Mouse (Mus musculus) limb, embryonic 14.5 days (tissue): ENCODE measurements around the gene Gm20388. TPM values are rescaled to one million over a fixed set of nuclear protein-coding genes. Genes with fewer than 3 reads are reported as not detected.

ENCODE experiments used
- ATAC-seq: fragments of 200-750 bp; cut with Nextera tagmentation; 2 replicates; pipeline ENCODE4 v1.8.0; 2017; ENCODE audit warnings: low read depth, moderate number of reproducible peaks, moderate TSS enrichment; ENCODE audit not compliant: low FRiP score
- DNase-seq: peaks from one replicate; pipeline ENCODE4 v3.0.0-alpha.2; 2015; ENCODE audit warnings: low spot score
- H3K27ac ChIP-seq: fragments of 300-500 bp; sonication (generic); replicated peaks from 2 replicates; pipeline ENCODE4 v1.5.1; 2014; ENCODE audit warnings: low read depth, mild to moderate bottlenecking, low read length, moderate library complexity, mixed read lengths
- H3K27me3 ChIP-seq: fragments of 300-500 bp; sonication (generic); 2 replicates; pipeline ENCODE4 v1.6.1; 2014; ENCODE audit warnings: low read length, mixed read lengths; ENCODE audit not compliant: control insufficient read depth, insufficient read depth
- H3K36me3 ChIP-seq: fragments of 300-500 bp; sonication (generic); 2 replicates; pipeline ENCODE4 v1.6.1; 2014; ENCODE audit warnings: mild to moderate bottlenecking, low read length, moderate library complexity, mixed read lengths; ENCODE audit not compliant: control insufficient read depth, insufficient read depth
- H3K4me1 ChIP-seq: fragments of 300-500 bp; sonication (generic); 2 replicates; pipeline ENCODE4 v1.6.1; 2014; ENCODE audit warnings: antibody characterized with exemption, low read length, mixed read lengths; ENCODE audit not compliant: control insufficient read depth, insufficient read depth
- H3K4me2 ChIP-seq: fragments of 300-500 bp; sonication (generic); replicated peaks from 2 replicates; pipeline ENCODE4 v1.6.1; 2014; ENCODE audit warnings: low read depth, mild to moderate bottlenecking, low read length, moderate library complexity; ENCODE audit not compliant: severe bottlenecking
- H3K4me3 ChIP-seq: fragments of 300-500 bp; sonication (generic); replicated peaks from 2 replicates; pipeline ENCODE4 v1.5.1; 2014; ENCODE audit warnings: low read length
- H3K9ac ChIP-seq: fragments of 300-500 bp; sonication (generic); 2 replicates; pipeline ENCODE4 v1.6.1; 2014; ENCODE audit warnings: mild to moderate bottlenecking, low read depth, low read length, moderate library complexity; ENCODE audit not compliant: severe bottlenecking
- H3K9me3 ChIP-seq: fragments of 300-500 bp; sonication (generic); 2 replicates; pipeline ENCODE4 v1.6.1; 2016; ENCODE audit warnings: low read length; ENCODE audit not compliant: control insufficient read depth
- POLR2A ChIP-seq: fragments of 200-500 bp; IDR thresholded peaks from 2 replicates; pipeline ENCODE4 v1.8.0; 2012; ENCODE audit warnings: inconsistent platforms, mild to moderate bottlenecking, moderate library complexity, borderline replicate concordance; ENCODE audit not compliant: insufficient read depth, insufficient read length; ENCODE audit errors: extremely low read depth
- WGBS: fragments of 180-500 bp; shearing (Covaris S2); extraction: QIAGEN DNeasy Blood & Tissue Kit; methylation state at CpG from one replicate; pipeline ENCODE4 v1.1.7; 2014; 5-methylcytosine and 5-hydroxymethylcytosine counted together
- polyA plus RNA-seq, 2 experiments: library from polyadenylated mRNA; depleted of rRNA in 1 of 2; stranded (reverse) in 1 of 2; unstranded in 1 of 2; fragments of >200 nt; fragmentation: Nextera tagmentation in 1 of 2; extraction: Ambion mirVana in 1 of 2; gene quantifications; 2 replicates each; pipeline versions ENCODE4 v1.2.1 to v1.2.3; 2012 to 2014

The Gm20388 gene
- polyA plus RNA-seq, 2 experiments, result 1.9 to 49.9 TPM

DNA sequence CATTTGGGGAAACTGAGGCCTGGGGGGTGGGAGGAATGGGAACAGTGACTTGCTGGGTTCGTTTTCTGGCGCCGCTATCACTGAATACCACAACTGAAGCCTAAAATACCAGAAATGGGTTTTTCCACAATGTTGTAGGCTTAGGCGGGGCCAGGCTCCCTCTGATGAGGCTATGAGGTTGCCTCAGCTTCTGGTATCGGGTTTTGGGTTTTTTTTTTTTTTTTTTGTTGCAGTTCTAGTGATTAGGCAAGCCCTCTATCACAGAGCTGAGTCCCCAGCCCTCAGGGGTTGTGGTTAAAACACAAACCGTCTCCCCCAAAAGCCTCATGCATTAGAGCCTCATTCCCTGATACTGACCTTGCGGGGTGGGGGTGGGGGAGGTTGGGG is 467.2 kb downstream of the Gm20388 start:
- no peak overlapping the region for H3K27ac ChIP-seq
- H3K36me3 ChIP-seq, result no peaks in the 10 kb centered on the region
- DNase-seq (no peak), ATAC-seq (no peak)
- no peak overlapping the region for H3K4me2 ChIP-seq
- H3K27me3 ChIP-seq, result no peaks in the 10 kb centered on the region
- H3K4me1 ChIP-seq, result peaks cover 52% of the 10 kb centered on the region
- no peaks in the 10 kb centered on the region for H3K9me3 ChIP-seq
- H3K9ac ChIP-seq, result no peak overlapping the region
- WGBS, result 53% methylated on average over 7 of the region's 7 CpGs
- H3K4me3 ChIP-seq, result no peak overlapping the region
- no peak for TF ChIP-seq POLR2A

DNA sequence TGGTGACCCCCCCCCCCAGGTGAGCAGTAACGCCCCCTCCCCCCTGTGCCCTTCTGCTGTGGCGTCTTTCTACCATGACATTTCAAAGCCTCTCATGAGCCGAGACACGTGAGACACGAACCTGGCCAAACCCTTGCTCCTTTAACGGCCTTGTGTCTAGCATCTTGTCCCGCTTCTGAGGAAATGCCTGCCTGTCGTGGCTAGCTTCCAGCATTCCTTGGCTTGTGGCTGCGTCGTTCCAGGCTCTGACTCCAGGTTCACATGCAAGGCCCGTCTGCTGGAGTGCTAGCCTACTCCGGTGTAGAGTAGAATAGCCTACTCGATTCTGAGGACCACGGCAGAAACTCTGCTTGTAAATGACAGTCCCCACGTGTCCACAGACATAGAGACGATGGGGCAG is 467.7 kb downstream of the Gm20388 start:
- no peak for TF ChIP-seq POLR2A
- no peak overlapping the region for H3K9ac ChIP-seq
- H3K4me1 ChIP-seq, result peaks cover 57% of the 10 kb centered on the region
- WGBS, result 20% methylated on average over 14 of the region's 16 CpGs
- ATAC-seq (no peak), DNase-seq (peak; percentile 67)
- no peaks in the 10 kb centered on the region for H3K36me3 ChIP-seq
- H3K4me3 ChIP-seq, result no peak overlapping the region
- no peaks in the 10 kb centered on the region for H3K9me3 ChIP-seq
- H3K27me3 ChIP-seq, result no peaks in the 10 kb centered on the region
- no peak overlapping the region for H3K27ac ChIP-seq
- no peak overlapping the region for H3K4me2 ChIP-seq

- no peaks in the 10 kb centered on the region for H3K27me3 ChIP-seq
- ATAC-seq (no peak), DNase-seq (no peak)
- no peaks in the 10 kb centered on the region for H3K36me3 ChIP-seq
- H3K4me2 ChIP-seq, result no peak overlapping the region
- TF ChIP-seq POLR2A, result no peak
- no peak overlapping the region for H3K27ac ChIP-seq
- H3K4me1 ChIP-seq, result peaks cover 63% of the 10 kb centered on the region
- 45% methylated on average over 3 of the region's 3 CpGs for WGBS
- no peak overlapping the region for H3K4me3 ChIP-seq
- H3K9me3 ChIP-seq, result no peaks in the 10 kb centered on the region
- H3K9ac ChIP-seq, result no peak overlapping the region
These were observed 468.4 kb downstream of the Gm20388 start for GRCm38 (mm10) chr8:120379015-120379414.

DNA sequence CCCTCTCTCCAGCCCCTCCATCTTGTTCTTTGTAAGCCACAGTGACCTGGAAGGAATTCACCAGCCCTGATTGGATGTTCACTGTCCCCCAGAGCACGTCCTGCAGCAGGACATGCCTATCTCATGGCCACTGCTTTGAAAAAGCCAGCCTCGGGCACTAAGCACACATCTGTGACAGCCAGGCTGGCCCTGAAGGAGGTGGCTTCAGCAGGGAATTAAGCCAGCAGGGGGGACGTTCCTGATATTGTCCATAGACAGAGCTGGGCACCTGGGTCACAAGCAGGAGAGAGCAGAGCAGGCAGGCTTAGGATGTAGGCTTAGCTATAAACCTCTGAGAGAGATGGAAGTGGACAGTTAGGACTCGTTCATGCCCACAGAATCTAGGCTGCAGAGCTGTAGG is 471.2 kb downstream of the Gm20388 start:
- no peaks in the 10 kb centered on the region for H3K36me3 ChIP-seq
- no peak for TF ChIP-seq POLR2A
- ATAC-seq, result no peak
- no peak overlapping the region for H3K4me2 ChIP-seq
- no peak overlapping the region for H3K4me3 ChIP-seq
- H3K27me3 ChIP-seq, result no peaks in the 10 kb centered on the region
- 0 out of 2 replicates have a peak overlapping the region, but pooled peaks have one; percentile 15 for H3K27ac ChIP-seq
- WGBS, result 39% methylated on average over 4 of the region's 4 CpGs
- DNase-seq, result no peak
- no peaks in the 10 kb centered on the region for H3K9me3 ChIP-seq
- H3K4me1 ChIP-seq, result peaks cover 52% of the 10 kb centered on the region
- H3K9ac ChIP-seq, result no peak overlapping the region

- no peak for TF ChIP-seq POLR2A
- Histone ChIP-seq H3K36me3 (no peaks in the 10 kb centered on the region), H3K4me1 (peaks cover 44% of the 10 kb centered on the region), H3K4me3 (no peak overlapping the region), H3K27ac (peak overlapping the region; percentile 38; the same call in 1 of the 2 replicates), H3K9me3 (no peaks in the 10 kb centered on the region), H3K27me3 (no peaks in the 10 kb centered on the region), H3K4me2 (no peak overlapping the region; the same call in 1 of the 2 replicates), H3K9ac (peak overlapping the region; percentile 28; the same call in 1 of the 2 replicates)
- WGBS, result 53% methylated on average over 19 of the region's 19 CpGs
- ATAC-seq (peak; percentile 51; the same call in 1 of the 2 replicates), DNase-seq (peak; percentile 58)
These were observed 472.0 kb downstream of the Gm20388 start for GRCm38 (mm10) chr8:120382436-120383203.

DNA sequence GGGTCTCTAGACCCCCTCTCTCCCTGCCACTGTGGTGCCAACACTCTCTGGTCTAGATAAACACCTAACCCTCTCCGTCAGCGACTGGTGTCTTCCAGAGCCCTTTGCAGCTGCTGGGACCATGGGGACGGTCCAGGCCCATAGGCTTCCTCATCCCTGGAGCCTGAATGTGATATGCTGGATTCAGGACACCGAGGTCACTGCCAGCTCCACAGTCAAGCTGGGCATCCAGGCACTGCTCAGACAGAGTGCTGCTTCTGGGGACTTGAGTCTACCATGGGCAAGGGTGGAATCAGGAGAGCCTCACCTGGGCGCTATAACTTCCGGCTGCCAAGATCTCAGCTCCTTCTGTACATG is 472.5 kb downstream of the Gm20388 start:
- no peaks in the 10 kb centered on the region for H3K36me3 ChIP-seq
- peak overlapping the region; percentile 28; the same call in 1 of the 2 replicates for H3K9ac ChIP-seq
- DNase-seq (no peak), ATAC-seq (no peak)
- no peak for TF ChIP-seq POLR2A
- no peak overlapping the region for H3K4me2 ChIP-seq
- no peaks in the 10 kb centered on the region for H3K9me3 ChIP-seq
- no peak overlapping the region for H3K4me3 ChIP-seq
- H3K27ac ChIP-seq, result peak overlapping the region; percentile 38; the same call in 1 of the 2 replicates
- no peaks in the 10 kb centered on the region for H3K27me3 ChIP-seq
- peaks cover 38% of the 10 kb centered on the region for H3K4me1 ChIP-seq
- 81% methylated on average over 6 of the region's 6 CpGs for WGBS
